Mouse (Mus musculus): Measurements from ENCODE around the gene Slu7.

Slu7 gene

DNA sequence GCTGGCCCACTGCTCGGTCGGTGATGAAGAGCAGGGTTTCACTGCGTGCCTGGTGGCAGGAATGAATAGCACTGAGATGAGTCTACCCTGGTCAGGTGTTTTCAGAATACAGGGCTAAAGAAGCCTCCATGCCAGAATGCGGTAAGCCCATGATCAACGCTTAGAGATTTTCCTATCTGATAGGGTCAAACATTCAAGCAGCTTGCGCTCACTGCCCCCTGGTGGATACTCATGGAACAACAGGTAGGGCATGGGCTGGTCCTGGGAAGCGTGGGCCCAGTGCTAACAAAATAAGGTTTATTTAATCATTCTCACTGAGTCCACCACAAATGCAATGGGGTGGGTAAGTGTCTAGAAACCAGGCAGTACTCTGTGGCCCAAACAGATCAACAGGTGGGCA, 59.1 kb downstream of the Slu7 start:
- peak; percentile 79 for DNase-seq

DNA sequence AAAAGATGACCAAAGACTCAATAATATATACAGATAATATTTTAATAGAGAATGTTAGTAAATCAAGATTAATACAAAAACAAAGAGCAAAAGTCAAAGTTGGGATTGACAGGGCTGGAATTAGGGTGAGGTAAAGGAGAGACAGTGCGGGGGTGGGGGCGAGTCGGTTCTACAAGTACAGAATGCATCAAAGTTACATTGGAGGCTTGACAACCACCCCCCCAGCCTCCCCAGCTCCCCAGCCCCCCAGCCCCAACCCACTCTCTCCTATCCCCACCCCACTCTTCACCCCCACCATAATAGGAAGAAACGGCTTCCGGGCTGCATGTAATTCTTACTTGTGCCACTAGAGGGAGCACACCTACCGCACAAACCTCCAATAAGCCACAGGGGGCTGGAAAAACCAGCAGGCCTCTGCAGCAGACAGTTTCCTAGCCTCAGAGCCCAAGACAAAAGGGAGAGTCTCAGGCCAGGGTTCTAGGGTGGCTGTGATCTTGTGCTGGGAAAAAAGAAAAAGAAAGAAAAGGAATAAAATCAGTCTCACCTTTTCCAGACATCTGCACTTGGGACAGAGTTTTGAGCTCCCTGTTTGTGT, 60.4 kb downstream of the Slu7 start:
- DNase-seq: peak; percentile 86

DNA sequence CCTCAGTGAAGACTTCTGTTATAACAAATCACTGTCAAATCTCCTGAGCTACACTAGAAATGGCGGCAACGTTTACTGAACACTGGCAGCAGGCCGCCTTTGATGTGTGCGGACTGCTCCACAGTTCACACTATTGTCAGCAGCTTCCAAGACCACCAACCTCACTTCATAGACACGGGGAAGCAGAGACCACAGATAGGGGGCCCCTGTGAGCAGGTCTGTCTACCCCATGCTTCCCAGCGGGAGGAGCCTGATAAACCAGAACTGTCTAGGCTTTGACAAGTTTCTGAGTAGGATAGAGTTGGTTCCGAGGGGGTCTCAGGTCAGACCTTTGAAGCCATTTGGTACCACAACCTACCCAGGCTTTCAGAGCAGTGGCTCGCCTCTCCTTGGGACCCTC, 61.5 kb downstream of the Slu7 start:
- no peak for DNase-seq

DNA sequence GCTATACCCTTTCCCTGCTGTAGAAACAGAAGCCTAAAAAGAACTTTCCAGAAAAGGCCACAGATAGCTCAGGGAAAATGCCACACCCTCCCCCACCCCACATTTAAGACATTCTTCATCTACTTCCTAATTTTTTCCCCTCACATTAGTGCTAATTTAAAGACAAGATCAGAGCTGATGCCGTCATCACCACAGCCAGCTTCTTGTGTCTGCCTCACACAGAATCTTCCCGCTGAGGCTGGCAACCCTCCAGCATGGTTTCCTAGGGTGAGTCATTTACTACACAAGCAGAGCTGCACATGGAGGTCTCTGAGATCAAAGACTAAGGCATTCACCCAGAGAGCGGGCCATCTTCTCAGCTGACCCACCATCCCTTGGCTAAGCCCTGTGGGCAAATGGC, 62.0 kb downstream of the Slu7 start:
- no peak for DNase-seq

Data from cerebellum, adult 9-10 months (tissue).